Mouse (Mus musculus) left cerebral cortex, adult 18-20 months (tissue): Measurements from ENCODE around the gene Scfd2. TPM values are rescaled to one million over a fixed set of nuclear protein-coding genes. Genes with fewer than 3 reads are reported as not detected.
A peak's percentile ranks its signal among the peaks of the same experiment; 100 is the strongest.

Experiments used
- DNase-seq, 2 experiments: peaks; one replicate each; pipeline ENCODE4 v3.0.0; 2021 to 2022; ENCODE audit warnings: low spot score in 2 of 2, mixed read lengths in 1 of 2
- total RNA-seq, 2 experiments: library from RNA; stranded (reverse); gene quantifications; 2 replicates each; pipeline ENCODE4 v1.2.3; 2021

Scfd2 gene
- total RNA-seq, 2 experiments from 2014 or later = 25.4 to 27.2 TPM

GRCm38 (mm10) chr5:74246971-74247370 lies 284.6 kb downstream of the Scfd2 start:
- DNase-seq = no peak

DNA sequence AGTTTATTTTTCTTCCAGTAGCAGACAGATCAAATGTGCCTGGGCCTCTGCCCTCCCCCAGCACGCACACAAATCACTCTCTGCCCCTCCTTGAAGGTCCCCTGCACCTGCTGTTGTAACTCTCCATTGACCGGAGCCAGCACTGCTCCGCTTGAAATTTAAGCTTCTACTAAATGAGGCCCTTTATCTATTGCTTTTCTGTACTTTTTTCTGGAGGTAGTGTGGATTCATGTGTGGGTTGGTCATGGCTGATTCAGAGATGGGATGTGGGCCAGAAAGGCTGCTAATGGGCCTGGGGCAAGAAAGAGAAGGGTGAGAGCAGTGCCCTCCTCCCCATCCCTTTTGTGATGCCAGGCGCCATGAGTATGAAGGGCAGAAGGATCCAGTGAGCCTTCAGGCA lies 285.1 kb downstream of the Scfd2 start:
- no peak for DNase-seq

- no peak for DNase-seq
These were observed 285.9 kb downstream of the Scfd2 start for GRCm38 (mm10) chr5:74245641-74246145.

DNA sequence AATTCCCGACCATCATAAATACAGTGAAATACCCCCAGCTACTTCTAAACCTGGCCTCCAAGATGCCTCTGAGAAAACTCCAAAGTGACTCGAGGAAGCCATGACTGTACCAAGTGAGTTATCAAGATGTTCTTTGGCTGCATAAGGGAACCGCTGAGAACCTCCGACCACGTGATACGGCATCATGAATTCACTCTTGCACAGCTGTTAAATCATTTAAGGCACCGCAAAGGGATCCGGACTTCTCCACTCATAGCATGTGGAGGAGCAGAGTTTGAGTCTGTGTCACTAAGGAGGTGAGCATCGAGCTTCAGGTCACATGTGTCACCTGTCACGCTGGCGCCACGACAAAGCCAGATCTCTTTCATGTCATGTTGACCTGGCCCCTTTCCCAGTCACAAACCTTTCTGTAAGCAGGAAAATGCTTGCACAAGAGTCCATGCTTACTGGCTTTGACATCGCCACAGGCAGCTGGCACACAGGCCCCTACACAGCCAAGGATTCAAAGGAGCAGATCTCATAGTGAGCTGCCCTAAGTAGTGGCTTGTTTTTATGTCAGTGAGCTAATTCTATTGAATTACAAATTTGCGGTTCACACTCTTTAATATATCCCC lies 287.0 kb downstream of the Scfd2 start:
- no peak for DNase-seq

- no peak for DNase-seq
These were observed 288.9 kb downstream of the Scfd2 start for GRCm38 (mm10) chr5:74242654-74243053.

DNA sequence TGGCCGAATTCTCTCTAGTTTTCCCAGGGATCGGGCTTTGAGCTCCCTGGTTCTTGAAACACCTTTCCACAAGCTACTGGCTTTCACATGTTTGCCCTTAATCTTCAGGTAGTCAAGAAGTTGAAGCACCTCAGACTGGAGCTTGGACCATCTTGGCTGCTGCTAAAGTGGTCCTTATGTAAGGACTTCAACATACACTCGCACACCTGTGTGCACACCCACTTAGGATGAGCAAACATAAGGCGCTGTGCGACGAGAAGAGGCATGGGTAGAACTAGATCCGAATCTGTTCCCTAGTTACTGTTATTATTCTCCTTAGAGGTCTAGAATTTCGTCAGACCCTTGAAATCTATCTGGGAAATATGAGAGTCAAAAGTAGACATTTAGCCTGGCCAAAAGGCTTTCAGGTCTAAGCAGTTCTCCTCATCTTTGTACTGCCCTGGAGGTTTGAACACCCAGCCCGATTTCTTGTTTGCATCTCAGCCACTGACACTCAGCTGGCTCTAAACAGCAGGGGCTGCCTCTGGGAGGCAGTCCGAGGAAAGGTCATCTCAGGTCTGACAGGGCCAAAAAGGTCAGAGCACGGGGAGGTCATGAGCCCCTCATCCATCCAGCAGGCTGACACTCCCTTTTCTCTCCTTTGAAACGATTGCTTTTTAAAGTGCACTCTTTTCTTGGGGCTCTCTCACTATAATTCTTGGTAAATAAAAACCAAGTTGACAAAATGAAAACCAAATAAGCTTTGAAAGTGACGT lies 290.5 kb downstream of the Scfd2 start:
- no peak for DNase-seq

GRCm38 (mm10) chr5:74240298-74240697 lies 291.3 kb downstream of the Scfd2 start:
- DNase-seq = no peak

- no peak for DNase-seq
These were observed 292.2 kb downstream of the Scfd2 start for GRCm38 (mm10) chr5:74239369-74239768.

- DNase-seq = no peak
These were observed 297.8 kb downstream of the Scfd2 start for GRCm38 (mm10) chr5:74233808-74234207.

DNA sequence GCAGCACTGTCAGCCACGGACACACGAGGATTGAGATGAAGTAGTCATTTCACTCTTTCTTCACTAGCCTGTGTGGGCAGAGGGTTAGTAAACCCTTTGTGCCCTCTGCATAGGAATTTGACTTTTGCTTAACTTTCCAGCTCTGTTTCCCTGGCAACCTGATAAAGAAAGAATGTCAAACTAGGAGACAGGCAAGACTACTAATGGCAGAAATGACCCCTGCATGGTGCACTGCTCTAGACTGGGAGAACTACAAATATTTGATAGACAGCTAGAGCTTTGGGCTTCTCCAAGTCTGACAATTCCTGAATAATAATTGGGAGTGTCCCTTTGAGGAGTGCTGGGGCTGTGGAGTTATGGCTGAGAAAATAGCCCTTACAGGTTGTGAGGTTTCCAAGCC lies 301.0 kb downstream of the Scfd2 start:
- DNase-seq = no peak

- no peak for DNase-seq
These were observed 301.7 kb downstream of the Scfd2 start for GRCm38 (mm10) chr5:74229775-74230413.

GRCm38 (mm10) chr5:74228938-74229337 lies 302.6 kb downstream of the Scfd2 start:
- DNase-seq = no peak

GRCm38 (mm10) chr5:74227352-74227751 lies 304.2 kb downstream of the Scfd2 start:
- no peak for DNase-seq

- peak in 1 of 2 experiments; percentile 18 for DNase-seq
These were observed 305.4 kb downstream of the Scfd2 start for GRCm38 (mm10) chr5:74226183-74226582.

DNA sequence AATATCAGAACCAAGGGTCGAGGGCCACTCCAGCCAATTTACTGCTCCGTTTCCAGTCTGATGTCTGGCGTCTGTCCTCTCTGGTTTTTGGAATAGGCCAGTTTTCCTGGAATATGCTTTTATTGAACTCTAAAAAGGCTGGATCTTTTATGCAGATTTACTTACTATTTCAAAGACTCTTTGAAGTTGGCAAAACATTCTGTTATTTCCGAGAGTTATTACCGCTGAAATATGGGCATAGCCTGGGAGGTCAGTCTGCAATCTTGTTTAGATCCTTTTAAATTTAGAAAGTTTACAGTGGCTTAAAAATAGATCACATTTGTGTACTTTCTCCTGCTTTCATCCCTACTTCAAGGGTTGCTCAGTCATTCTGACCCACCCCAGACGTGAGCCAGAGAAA lies 307.1 kb downstream of the Scfd2 start:
- no peak for DNase-seq

DNA sequence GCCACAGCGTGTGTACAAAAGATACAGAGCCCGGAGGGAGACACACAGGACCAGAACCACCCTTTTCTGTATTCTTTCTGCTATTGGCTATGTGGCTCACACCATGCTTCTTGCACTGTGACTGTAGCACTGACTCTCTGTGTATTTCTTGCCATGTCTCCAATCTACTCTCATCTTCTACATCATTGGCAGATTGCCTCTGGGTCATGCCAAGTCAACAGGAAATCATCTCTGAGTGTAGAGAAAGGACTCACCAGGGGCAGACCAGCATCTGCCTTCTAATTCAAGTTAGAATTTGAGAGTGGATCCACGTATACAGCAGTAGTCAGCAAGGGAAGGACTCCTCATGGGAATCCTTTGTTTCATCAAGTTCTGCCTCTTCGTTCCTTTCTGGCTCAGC lies 308.9 kb downstream of the Scfd2 start:
- no peak for DNase-seq

GRCm38 (mm10) chr5:74218524-74218923 lies 313.0 kb downstream of the Scfd2 start:
- DNase-seq = no peak

DNA sequence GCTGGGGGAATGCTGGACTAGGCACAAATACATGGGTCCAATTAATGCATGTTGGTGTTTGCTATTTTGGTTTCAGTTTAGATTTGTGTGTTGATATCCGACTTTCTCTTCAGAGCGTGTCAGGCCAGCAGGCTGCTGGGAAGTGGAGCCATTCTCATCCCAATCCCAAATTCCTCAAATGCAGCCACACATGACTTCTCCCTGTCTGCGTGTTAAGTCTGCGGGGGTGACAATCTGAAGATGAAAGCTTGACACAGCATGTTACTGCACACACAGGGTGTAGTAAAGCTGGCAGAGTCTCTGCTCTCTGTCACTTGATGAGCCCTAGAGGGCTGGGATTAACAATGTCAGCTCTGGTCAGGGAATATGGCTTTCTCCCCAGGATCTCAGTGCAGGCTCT lies 316.4 kb downstream of the Scfd2 start:
- DNase-seq = no peak

GRCm38 (mm10) chr5:74214501-74215110 lies 317.0 kb downstream of the Scfd2 start:
- DNase-seq = no peak

DNA sequence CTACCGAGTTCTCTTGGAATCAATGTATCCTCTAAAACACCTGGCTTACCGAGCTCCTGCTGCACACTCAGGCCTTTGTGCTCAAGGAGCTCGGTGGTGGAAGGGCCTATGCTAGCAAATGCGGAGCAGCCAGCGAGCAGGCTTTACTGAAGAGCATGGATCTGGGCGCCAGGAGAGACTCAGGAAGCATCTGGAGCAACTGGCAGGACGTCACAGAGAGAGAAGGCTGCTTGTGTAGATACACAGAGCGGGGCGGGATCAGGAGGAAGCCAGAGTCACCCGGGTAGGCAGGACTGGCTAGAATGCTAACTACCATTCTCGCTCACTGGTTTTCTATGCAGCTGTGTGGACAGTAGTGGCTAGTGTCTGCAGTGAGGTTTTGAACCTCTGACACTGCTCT lies 320.2 kb downstream of the Scfd2 start:
- no peak for DNase-seq

DNA sequence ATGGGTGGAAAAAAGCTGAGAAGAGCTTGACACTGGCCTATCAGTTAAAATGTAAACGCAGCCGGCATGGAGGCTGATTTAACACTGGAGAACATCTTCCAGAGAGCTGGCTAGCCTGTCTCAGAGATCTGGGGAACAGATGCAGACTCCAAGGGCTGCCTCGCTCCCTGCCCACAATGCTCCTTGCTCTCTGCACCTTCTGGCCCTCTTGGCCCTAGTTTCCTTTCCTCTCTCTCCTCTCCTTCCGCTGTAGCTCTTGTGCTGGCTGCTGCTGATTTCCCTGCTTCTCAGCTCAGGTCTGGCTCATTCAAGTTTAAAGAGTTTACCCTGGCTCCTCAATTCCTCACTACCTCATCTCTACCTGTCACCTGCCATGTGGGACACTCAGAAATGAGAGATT lies 321.9 kb downstream of the Scfd2 start:
- DNase-seq = no peak

GRCm38 (mm10) chr5:74208438-74208837 lies 323.1 kb downstream of the Scfd2 start:
- no peak for DNase-seq
